Mouse (Mus musculus) megakaryocyte, embryonic 14.5 days (primary cell): ENCODE measurements around the gene Gnaz.

Experiments used
- FLI1 ChIP-seq: IDR thresholded peaks from 2 replicates; pipeline ENCODE4 v1.6.1; 2012; ENCODE audit warnings: low read length, inconsistent platforms, mixed read lengths
- GATA1 ChIP-seq: IDR thresholded peaks from 3 replicates; pipeline ENCODE4 v1.6.1; 2012; ENCODE audit warnings: mixed read lengths, low read length, inconsistent platforms, borderline replicate concordance

DNA sequence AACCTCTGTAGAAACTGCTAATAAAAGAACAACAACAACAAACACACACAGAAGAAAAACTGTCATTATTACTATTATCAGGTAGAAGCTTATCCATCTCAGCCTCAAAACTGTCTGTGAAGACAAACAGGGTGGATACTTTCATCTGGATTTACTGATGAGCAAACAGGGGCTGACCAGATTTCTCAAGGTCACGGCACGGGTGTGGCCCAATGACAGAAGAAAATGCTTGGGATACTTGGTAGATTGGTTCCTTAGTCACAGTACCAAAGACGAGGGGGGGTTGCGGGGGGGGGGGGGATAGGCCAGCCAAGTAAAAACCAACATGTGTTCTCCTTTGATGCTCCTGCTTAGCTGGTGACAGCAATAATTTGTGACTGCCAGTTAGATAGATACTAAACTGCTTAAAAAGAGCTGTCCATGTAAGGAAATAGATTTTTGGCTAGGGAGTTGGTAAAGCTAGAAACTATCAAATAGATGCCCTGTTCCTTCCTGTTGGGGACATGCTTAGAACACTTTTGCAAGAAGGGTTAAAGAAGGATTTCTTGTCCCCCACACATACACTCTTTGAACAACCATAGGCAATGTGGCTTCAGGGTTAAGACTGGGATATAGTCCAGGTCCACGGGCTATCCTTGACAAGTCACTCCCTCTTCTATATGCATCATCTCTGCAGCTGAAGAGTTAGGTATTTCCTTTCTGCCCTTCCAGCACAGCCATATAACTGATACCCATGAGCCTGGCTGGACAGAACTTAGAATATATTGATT is 64.6 kb downstream of the Gnaz start:
- TF ChIP-seq GATA1 (no peak), FLI1 (no peak)
